Mouse (Mus musculus) liver, embryonic 16.5 days (tissue): ENCODE measurements around the gene Fstl3. TPM values are rescaled to one million over a fixed set of nuclear protein-coding genes. Genes with fewer than 3 reads are reported as not detected.
A peak's percentile ranks its signal among the peaks of the same experiment; 100 is the strongest.

Source experiments
- ATAC-seq: fragments of 200-750 bp; cut with Nextera tagmentation; 2 replicates; pipeline ENCODE4 v1.8.0; 2017; ENCODE audit warnings: low read depth, mild to moderate bottlenecking, moderate number of reproducible peaks, moderate library complexity
- H3K27ac ChIP-seq: fragments of 300-500 bp; sonication (generic); 2 replicates; pipeline ENCODE4 v1.5.1; 2014; ENCODE audit warnings: mild to moderate bottlenecking, low read length
- H3K27me3 ChIP-seq: fragments of 300-500 bp; sonication (generic); 2 replicates; pipeline ENCODE4 v1.6.1; 2014; ENCODE audit warnings: low read depth, low read length, mixed read lengths; ENCODE audit not compliant: control insufficient read depth, insufficient read depth
- H3K36me3 ChIP-seq: fragments of 300-500 bp; sonication (generic); 2 replicates; pipeline ENCODE4 v1.6.1; 2014; ENCODE audit warnings: mild to moderate bottlenecking; ENCODE audit not compliant: control insufficient read depth, insufficient read depth
- H3K4me1 ChIP-seq: fragments of 300-500 bp; sonication (generic); 2 replicates; pipeline ENCODE4 v1.6.1; 2014; ENCODE audit warnings: low read depth, low read length, mixed read lengths; ENCODE audit not compliant: control insufficient read depth
- H3K4me2 ChIP-seq: fragments of 300-500 bp; sonication (generic); 2 replicates; pipeline ENCODE4 v1.6.1; 2014; ENCODE audit warnings: low read depth, low read length, mixed read lengths
- H3K4me3 ChIP-seq: fragments of 300-500 bp; sonication (generic); 2 replicates; pipeline ENCODE4 v1.5.1; 2014; ENCODE audit warnings: low read depth, mild to moderate bottlenecking, low read length
- H3K9ac ChIP-seq: fragments of 300-500 bp; sonication (generic); 2 replicates; pipeline ENCODE4 v1.6.1; 2014; ENCODE audit warnings: low read depth, low read length
- H3K9me3 ChIP-seq: fragments of 300-500 bp; sonication (generic); replicated peaks from 2 replicates; pipeline ENCODE4 v1.6.1; 2016; ENCODE audit warnings: low read length; ENCODE audit not compliant: control insufficient read depth
- WGBS: fragments of 180-500 bp; shearing (Covaris S2); extraction: QIAGEN DNeasy Blood & Tissue Kit; methylation state at CpG from one replicate; pipeline ENCODE4 v1.1.7; 2014; ENCODE audit not compliant: insufficient replicate concordance; 5-methylcytosine and 5-hydroxymethylcytosine counted together
- polyA plus RNA-seq: library from polyadenylated mRNA; unstranded; fragments of >200 nt; fragmentation: Nextera tagmentation; extraction: Ambion mirVana; gene quantifications from 2 replicates; pipeline ENCODE4 v1.2.1, GENCODE M21; 2015

Fstl3 gene
- polyA plus RNA-seq, 1 experiment from 2014 or later, result 1.0 TPM

DNA sequence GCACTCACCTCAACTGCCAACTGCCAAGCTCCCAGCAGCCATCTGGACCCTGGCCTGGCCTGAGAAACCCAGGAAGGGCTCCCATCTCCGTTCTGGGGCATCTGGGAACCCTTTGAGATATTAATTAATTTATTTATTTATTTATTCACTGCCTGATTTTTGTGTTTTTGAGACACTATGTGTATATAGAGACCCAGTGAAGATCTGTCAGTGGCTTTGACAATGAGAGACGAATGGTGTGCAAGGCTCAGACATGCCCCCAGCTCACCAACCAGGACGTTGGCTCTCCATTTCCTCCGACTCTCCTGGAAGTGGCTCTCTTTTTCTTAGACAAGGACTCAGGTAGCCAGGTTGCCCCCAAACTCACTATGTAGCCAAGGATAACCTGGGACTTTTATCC is 13.8 kb downstream of the Fstl3 start, which contains the start of gene Prss57:
Gene Prss57 (minus strand): TSS at position 101 of the 400 bp plus-strand sequence.
- H3K9ac ChIP-seq, result no peak within 1 kb of the TSS
- no peak within 1 kb of the TSS for H3K27ac ChIP-seq
- no peak within 1 kb of the TSS for H3K4me2 ChIP-seq
- no peak for ATAC-seq
- H3K27me3 ChIP-seq, result peaks cover 8% of the 10 kb centered on the region
- WGBS, result 60% methylated on average over 4 of the region's 4 CpGs
- H3K4me3 ChIP-seq, result no peak within 1 kb of the TSS
- H3K36me3 ChIP-seq, result no peaks in the 10 kb centered on the region
- no peaks in the 10 kb centered on the region for H3K9me3 ChIP-seq
- peaks cover 12% of the 10 kb centered on the region for H3K4me1 ChIP-seq

DNA sequence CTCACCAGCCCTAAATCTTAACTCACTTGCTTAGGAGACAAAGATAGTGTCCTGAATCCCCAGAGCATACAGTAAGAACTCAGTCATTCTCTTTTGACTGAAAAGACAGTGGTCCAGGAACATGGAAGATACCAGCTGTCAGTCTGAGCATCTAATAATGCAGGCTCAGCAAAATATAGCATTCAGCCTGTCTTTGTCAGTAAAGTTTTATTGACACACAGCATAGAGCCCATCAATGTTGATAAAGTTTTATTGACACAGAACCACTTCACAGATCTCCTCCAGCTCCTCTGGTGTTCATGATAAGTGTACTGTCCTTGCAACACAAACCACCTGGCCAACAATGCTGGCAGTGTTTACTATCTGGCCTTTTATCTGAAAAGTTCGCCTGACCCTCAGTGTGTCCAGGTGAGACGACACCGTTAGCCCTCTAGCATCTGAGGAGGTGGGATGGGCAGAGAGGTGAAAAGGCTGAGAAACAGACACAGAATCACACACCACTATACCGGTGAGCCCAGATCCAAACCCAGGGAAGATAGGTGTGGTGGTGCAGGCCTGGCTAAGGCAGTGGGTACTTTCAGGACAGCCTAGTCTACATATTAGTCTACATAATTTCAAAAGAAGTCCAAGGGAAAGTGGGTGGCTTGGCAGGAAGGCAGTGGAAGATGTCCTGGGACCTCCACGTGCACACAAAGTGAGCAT is 15.4 kb downstream of the Fstl3 start:
- H3K4me3 ChIP-seq, result no peak overlapping the region
- no peak for ATAC-seq
- H3K4me1 ChIP-seq, result peaks cover 16% of the 10 kb centered on the region
- H3K36me3 ChIP-seq, result no peaks in the 10 kb centered on the region
- H3K9me3 ChIP-seq, result no peaks in the 10 kb centered on the region
- H3K27ac ChIP-seq, result no peak overlapping the region
- 69% methylated on average over 5 of the region's 5 CpGs for WGBS
- H3K9ac ChIP-seq, result no peak overlapping the region
- H3K4me2 ChIP-seq, result no peak overlapping the region
- peaks cover 8% of the 10 kb centered on the region for H3K27me3 ChIP-seq

DNA sequence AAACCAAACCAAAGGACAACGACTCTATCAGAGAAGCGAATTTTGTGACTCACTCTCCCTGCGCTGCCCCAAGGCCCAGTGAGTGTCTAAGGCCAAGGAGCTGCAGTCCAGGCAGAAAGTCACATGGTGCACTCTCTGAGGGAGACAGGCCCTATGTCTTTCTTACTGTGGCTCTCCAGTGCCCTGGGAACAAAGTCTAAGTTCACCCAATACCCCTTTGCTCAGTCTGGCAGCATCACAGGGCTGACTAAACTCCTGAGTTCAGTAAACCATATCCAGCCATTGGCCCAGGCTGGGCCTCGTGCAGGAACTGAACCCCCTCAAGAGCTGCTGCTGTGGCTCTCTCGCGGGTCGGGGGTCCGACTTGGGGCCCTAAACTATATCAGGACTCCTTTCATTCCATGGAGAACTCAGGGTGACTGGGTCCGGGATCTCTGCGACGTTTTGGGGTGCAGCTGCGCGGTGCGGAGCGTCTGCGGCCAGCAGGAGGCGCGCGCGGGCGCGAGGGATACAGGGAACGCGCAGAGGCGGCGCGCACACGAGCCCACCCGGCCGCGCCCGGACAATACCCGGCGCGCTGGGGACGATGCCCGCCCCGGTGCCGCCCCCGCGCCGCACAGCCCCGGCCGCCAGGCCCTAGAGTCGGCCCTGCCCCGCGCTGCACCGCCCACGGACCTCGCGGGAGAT is 16.1 kb downstream of the Fstl3 start, which contains the start of gene Palm:
Gene Palm (plus strand): TSS at position 522 of the 687 bp plus-strand sequence.
- H3K4me2 ChIP-seq, result peak within 1 kb of the TSS; percentile 84
- H3K9me3 ChIP-seq, result no peaks in the 10 kb centered on the region
- H3K36me3 ChIP-seq, result no peaks in the 10 kb centered on the region
- peak within 1 kb of the TSS; percentile 68 for H3K4me3 ChIP-seq
- H3K4me1 ChIP-seq, result peaks cover 23% of the 10 kb centered on the region
- H3K27ac ChIP-seq, result 0 out of 2 replicates have a peak within 1 kb of the TSS, but pooled peaks have one; percentile 21
- WGBS, result 6% methylated on average over 48 of the region's 51 CpGs
- H3K27me3 ChIP-seq, result peaks cover 8% of the 10 kb centered on the region
- H3K9ac ChIP-seq, result peak within 1 kb of the TSS; percentile 64
- ATAC-seq, result peak; percentile 30

DNA sequence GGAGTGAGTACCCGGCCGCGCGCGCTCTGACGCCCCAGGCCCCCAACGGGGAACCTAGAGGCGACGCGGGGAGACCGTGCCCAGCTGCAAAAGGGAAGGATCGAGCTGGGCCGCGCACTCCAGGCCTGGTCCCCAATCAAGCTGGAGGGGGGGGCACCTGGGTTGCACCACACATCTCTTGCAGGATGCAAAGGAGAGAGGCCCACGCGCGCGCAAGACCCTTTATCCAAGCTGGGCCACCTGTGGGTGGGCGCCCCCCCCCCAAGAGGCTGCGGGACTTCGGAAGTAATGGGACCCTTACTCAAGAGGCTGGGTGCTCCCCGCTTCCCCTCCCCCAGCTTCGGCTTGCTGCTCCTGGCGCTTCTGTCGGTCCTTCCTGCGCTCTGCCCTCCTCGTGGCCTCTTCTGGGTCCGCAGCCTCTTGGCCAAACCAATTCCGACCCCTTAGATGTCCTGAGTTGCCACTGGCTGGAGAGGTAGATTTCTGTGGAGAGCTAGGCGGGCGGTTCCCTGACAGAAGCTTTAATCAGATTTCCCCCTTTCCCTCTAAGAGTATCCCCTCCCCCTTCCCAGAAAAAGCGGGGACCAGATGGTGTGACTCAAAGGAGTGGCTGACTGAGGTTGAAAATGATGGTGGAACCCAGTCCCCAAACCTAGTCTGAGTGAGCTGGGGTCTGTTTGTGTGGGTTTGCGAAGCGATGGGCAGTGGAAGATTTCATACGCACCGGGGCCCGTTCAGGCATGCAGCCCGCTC is 16.8 kb downstream of the Fstl3 start:
- Histone ChIP-seq H3K36me3 (no peaks in the 10 kb centered on the region), H3K4me1 (peaks cover 26% of the 10 kb centered on the region), H3K9me3 (no peaks in the 10 kb centered on the region), H3K4me2 (peak overlapping the region; percentile 84), H3K9ac (peak overlapping the region; percentile 64), H3K4me3 (peak overlapping the region; percentile 68), H3K27me3 (peaks cover 8% of the 10 kb centered on the region), H3K27ac (0 out of 2 replicates have a peak overlapping the region, but pooled peaks have one; percentile 21)
- 9% methylated on average over 36 of the region's 38 CpGs for WGBS
- ATAC-seq, result no peak; the same call in 1 of the 2 replicates

DNA sequence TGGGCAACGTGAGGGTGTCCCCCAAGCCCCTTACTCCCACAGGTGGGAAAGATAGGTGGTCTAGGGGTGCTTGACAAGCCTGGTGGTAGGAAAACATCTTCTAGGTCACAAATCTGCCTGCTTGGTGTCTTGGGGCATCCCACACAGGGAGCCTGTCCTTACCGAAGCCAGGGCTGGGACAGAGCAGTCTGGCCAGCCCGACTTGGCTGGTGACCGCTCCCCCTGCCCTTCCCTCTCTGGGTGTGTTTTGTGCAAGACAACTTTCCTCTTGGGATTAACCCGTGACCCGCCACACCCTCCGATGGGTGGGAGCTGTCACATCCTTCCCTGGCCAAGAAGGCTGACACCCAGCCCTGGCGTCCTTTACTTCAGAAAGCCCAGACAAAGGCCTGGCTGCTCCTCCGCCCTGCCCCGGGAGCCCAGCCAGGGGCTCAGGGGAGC is 17.4 kb downstream of the Fstl3 start:
- Histone ChIP-seq H3K36me3 (no peaks in the 10 kb centered on the region), H3K9me3 (no peaks in the 10 kb centered on the region), H3K27me3 (peaks cover 8% of the 10 kb centered on the region), H3K4me1 (peaks cover 26% of the 10 kb centered on the region), H3K4me2 (peak overlapping the region; percentile 84), H3K9ac (no peak overlapping the region), H3K27ac (no peak overlapping the region), H3K4me3 (peak overlapping the region; percentile 68)
- WGBS, result 28% methylated on average over 10 of the region's 10 CpGs
- 0 out of 2 replicates have a peak, but pooled peaks have one; percentile 10 for ATAC-seq

DNA sequence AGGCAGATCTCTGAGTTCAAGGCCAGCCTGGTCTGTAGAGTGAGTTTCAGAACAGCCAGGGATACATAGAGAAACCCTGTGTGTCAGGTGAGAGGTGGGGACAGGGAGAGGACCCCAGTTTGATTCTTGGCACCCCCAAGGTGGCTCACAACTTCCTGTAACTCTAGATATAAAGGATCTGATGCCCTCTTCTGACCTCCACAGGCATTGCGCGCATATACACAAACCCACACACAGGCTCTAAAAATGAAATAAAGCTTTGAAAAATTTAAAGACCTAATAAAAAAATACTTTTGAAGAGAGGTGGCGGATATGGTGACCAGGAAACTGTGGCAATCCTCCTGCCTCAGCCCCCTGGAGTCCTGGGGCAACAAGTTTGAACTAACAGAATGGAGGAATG is 18.8 kb downstream of the Fstl3 start:
- no peak for ATAC-seq
- 90% methylated on average over 3 of the region's 3 CpGs for WGBS
- no peak overlapping the region for H3K9ac ChIP-seq
- H3K4me1 ChIP-seq, result peaks cover 26% of the 10 kb centered on the region
- H3K27ac ChIP-seq, result no peak overlapping the region
- H3K27me3 ChIP-seq, result peaks cover 8% of the 10 kb centered on the region
- H3K9me3 ChIP-seq, result no peaks in the 10 kb centered on the region
- H3K4me2 ChIP-seq, result no peak overlapping the region
- H3K4me3 ChIP-seq, result no peak overlapping the region
- H3K36me3 ChIP-seq, result no peaks in the 10 kb centered on the region

DNA sequence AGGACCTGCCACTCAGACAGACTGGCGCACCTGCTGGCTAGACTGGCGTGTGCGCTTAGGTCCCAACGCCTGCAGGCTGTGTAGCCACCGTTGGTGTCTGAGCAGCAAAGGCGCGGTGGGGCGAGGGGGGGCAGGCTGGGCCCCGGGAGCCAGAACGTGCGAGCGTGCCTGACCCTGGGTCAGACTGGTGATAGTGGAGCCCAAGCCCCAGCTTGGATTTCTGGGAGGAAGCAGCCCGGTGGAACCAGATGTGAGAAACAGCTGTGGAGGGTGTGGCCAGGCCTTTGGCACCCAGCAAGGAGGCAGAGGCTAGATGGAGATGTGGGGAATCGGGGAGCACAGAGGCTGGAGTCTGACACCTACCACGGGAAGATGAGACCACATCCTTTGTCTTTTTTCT is 20.3 kb downstream of the Fstl3 start:
- WGBS, result 22% methylated on average over 15 of the region's 15 CpGs
- H3K9me3 ChIP-seq, result no peaks in the 10 kb centered on the region
- no peak for ATAC-seq
- peaks cover 32% of the 10 kb centered on the region for H3K4me1 ChIP-seq
- H3K36me3 ChIP-seq, result no peaks in the 10 kb centered on the region
- H3K9ac ChIP-seq, result no peak overlapping the region
- no peak overlapping the region for H3K27ac ChIP-seq
- H3K27me3 ChIP-seq, result peaks cover 8% of the 10 kb centered on the region
- no peak overlapping the region for H3K4me3 ChIP-seq
- H3K4me2 ChIP-seq, result no peak overlapping the region

DNA sequence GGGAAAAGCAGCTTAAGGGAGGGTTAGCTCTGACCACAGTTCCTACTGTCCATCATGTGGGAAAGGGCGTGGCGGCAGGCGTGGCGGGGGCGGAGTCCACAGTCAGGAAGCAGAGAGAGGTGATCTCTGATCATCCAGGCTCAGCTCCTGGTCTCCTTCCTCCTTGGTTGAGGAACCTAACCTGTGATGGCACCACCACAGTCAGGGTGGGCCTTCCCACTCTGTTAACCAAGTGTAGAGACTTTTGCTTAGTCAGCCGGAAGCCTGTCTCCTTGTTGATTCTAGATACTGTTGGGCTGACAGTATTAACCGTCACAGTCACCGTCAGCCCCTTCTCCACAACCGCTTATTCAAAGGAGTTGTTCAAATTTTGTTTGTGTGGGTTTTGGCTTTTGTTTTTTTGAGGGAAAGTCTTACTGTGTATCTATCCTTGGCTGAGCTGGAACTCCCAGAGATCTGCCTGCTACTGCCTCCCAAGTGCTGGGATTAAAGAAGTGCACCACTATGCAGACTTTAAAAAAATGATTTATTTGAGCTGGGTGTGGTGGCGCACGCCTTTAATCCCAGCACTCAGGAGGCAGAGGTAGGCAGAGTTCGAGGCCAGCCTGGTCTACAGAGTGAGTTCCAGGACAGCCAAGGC is 21.3 kb downstream of the Fstl3 start:
- 22% methylated on average over 12 of the region's 12 CpGs for WGBS
- ATAC-seq, result no peak; the same call in 1 of the 2 replicates
- peaks cover 38% of the 10 kb centered on the region for H3K4me1 ChIP-seq
- H3K4me3 ChIP-seq, result no peak overlapping the region
- no peaks in the 10 kb centered on the region for H3K9me3 ChIP-seq
- H3K36me3 ChIP-seq, result no peaks in the 10 kb centered on the region
- H3K9ac ChIP-seq, result no peak overlapping the region
- H3K27me3 ChIP-seq, result peaks cover 8% of the 10 kb centered on the region
- 0 out of 2 replicates have a peak overlapping the region, but pooled peaks have one; percentile 3 for H3K27ac ChIP-seq
- no peak overlapping the region for H3K4me2 ChIP-seq
